Mouse (Mus musculus): ENCODE results near the gene Nfe2l1.

DNA sequence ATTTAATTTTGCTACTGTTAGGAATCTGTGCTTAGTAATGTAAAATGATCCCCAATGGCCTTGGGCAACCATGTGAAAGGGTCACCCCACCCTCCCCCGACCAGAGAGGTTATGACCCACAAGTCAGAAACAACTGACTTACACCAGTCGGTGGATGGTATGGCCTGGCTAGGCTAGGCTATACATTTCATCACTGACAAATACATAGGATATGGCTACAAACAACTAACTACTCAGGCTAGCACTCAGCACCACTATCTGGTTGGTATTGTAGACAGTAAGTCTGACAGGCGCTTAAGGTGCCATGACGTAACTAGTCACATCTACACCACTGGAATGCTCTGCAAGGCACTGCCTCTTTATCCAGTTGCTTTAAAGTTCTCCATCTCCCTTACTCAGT lies 16.3 kb downstream of the Nfe2l1 start:
- TF ChIP-seq CTCF (IDR thresholded peaks at IDR 0.05) (no peak), EP300 (IDR thresholded peaks at IDR 0.05) (no peak)
